Mouse (Mus musculus): ENCODE results near the gene Camkmt. TPM values are rescaled to one million over a fixed set of nuclear protein-coding genes. Genes with fewer than 3 reads are reported as not detected.

Gene Camkmt
- polyA plus RNA-seq, 1 experiment from 2014 or later, result 3.9 TPM

- H3K4me2 ChIP-seq, result peak overlapping the region; percentile 93
- ATAC-seq (ENCODE audit: low read depth) (no peak), DNase-seq (no peak)
- WGBS (ENCODE audit: insufficient replicate concordance), result under 1% methylated on average over 16 of the region's 16 CpGs
- H3K27me3 ChIP-seq, result no peaks in the 10 kb centered on the region
- peak overlapping the region; percentile 94 for H3K4me3 ChIP-seq (replicated peaks)
- H3K9ac ChIP-seq, result peak overlapping the region; percentile 87
- no peaks in the 10 kb centered on the region for H3K9me3 ChIP-seq (replicated peaks)
- H3K4me1 ChIP-seq (replicated peaks), result peaks cover 32% of the 10 kb centered on the region
- peak overlapping the region; percentile 79 for H3K27ac ChIP-seq
- H3K36me3 ChIP-seq, result no peaks in the 10 kb centered on the region
Observed at GRCm38 (mm10) chr17:85089621-85090020, 731 bp upstream of the Camkmt start.

- H3K27ac ChIP-seq, result no peak overlapping the region
- DNase-seq, result no peak
- 0 out of 2 replicates have a peak overlapping the region, but pooled peaks have one; percentile 87 for H3K9ac ChIP-seq
- no peaks in the 10 kb centered on the region for H3K27me3 ChIP-seq
- peaks cover 32% of the 10 kb centered on the region for H3K4me1 ChIP-seq (replicated peaks)
- H3K9me3 ChIP-seq (replicated peaks), result no peaks in the 10 kb centered on the region
- no peak for ATAC-seq (ENCODE audit: low read depth)
- 83% methylated on average over 6 of the region's 6 CpGs for WGBS (ENCODE audit: insufficient replicate concordance)
- H3K36me3 ChIP-seq, result no peaks in the 10 kb centered on the region
- H3K4me2 ChIP-seq, result peak overlapping the region; percentile 93
- peak overlapping the region; percentile 94; the same call in 1 of the 2 replicates for H3K4me3 ChIP-seq (replicated peaks)
Observed at GRCm38 (mm10) chr17:85091762-85092161, 1.4 kb downstream of the Camkmt start.

- H3K9me3 ChIP-seq (replicated peaks), result peaks cover 7% of the 10 kb centered on the region
- 78% methylated on average over 3 of the region's 3 CpGs for WGBS (ENCODE audit: insufficient replicate concordance)
- ATAC-seq (ENCODE audit: low read depth) (no peak), DNase-seq (no peak)
- no peak overlapping the region for H3K9ac ChIP-seq
- H3K27me3 ChIP-seq, result no peaks in the 10 kb centered on the region
- H3K4me3 ChIP-seq (replicated peaks), result no peak overlapping the region
- H3K36me3 ChIP-seq, result peaks cover 22% of the 10 kb centered on the region
- no peak overlapping the region for H3K27ac ChIP-seq
- no peak overlapping the region for H3K4me2 ChIP-seq
- peaks cover 19% of the 10 kb centered on the region for H3K4me1 ChIP-seq (replicated peaks)
Observed at GRCm38 (mm10) chr17:85096396-85096795, 6.0 kb downstream of the Camkmt start.

- Histone ChIP-seq H3K36me3 (peaks cover 22% of the 10 kb centered on the region), H3K27me3 (no peaks in the 10 kb centered on the region), H3K9ac (no peak overlapping the region), H3K4me3 (replicated peaks) (no peak overlapping the region), H3K27ac (peak overlapping the region; percentile 34), H3K9me3 (replicated peaks) (peaks cover 7% of the 10 kb centered on the region), H3K4me1 (replicated peaks) (peaks cover 13% of the 10 kb centered on the region), H3K4me2 (no peak overlapping the region)
- peak; percentile 50 for DNase-seq
- 74% methylated on average over 7 of the region's 7 CpGs for WGBS (ENCODE audit: insufficient replicate concordance)
- peak; percentile 77 for ATAC-seq (ENCODE audit: low read depth)
Observed at GRCm38 (mm10) chr17:85098677-85099323, 8.4 kb downstream of the Camkmt start.

GRCm38 (mm10) chr17:85100232-85100631 lies 9.9 kb downstream of the Camkmt start:
- H3K4me3 ChIP-seq (replicated peaks), result no peak overlapping the region
- DNase-seq (no peak), ATAC-seq (ENCODE audit: low read depth) (no peak)
- H3K4me2 ChIP-seq, result no peak overlapping the region
- H3K9ac ChIP-seq, result no peak overlapping the region
- 84% methylated on average over 3 of the region's 3 CpGs for WGBS (ENCODE audit: insufficient replicate concordance)
- peaks cover 16% of the 10 kb centered on the region for H3K4me1 ChIP-seq (replicated peaks)
- peaks cover 22% of the 10 kb centered on the region for H3K36me3 ChIP-seq
- H3K27ac ChIP-seq, result no peak overlapping the region
- no peaks in the 10 kb centered on the region for H3K27me3 ChIP-seq
- peaks cover 7% of the 10 kb centered on the region for H3K9me3 ChIP-seq (replicated peaks)

- DNase-seq (no peak), ATAC-seq (ENCODE audit: low read depth) (no peak)
- WGBS (ENCODE audit: insufficient replicate concordance), result 81% methylated on average over 7 of the region's 7 CpGs
- Histone ChIP-seq H3K4me2 (no peak overlapping the region), H3K9ac (no peak overlapping the region), H3K27me3 (no peaks in the 10 kb centered on the region), H3K36me3 (peaks cover 22% of the 10 kb centered on the region), H3K4me3 (replicated peaks) (no peak overlapping the region), H3K4me1 (replicated peaks) (peaks cover 16% of the 10 kb centered on the region), H3K9me3 (replicated peaks) (peaks cover 7% of the 10 kb centered on the region), H3K27ac (no peak overlapping the region)
Observed at GRCm38 (mm10) chr17:85101751-85102150, 11.4 kb downstream of the Camkmt start.

GRCm38 (mm10) chr17:85103310-85103709 lies 13.0 kb downstream of the Camkmt start:
- no peak overlapping the region for H3K4me3 ChIP-seq (replicated peaks)
- peaks cover 7% of the 10 kb centered on the region for H3K9me3 ChIP-seq (replicated peaks)
- H3K9ac ChIP-seq, result no peak overlapping the region
- H3K4me1 ChIP-seq (replicated peaks), result peaks cover 16% of the 10 kb centered on the region
- H3K36me3 ChIP-seq, result peaks cover 10% of the 10 kb centered on the region
- H3K27ac ChIP-seq, result no peak overlapping the region
- DNase-seq (peak; percentile 53), ATAC-seq (ENCODE audit: low read depth) (peak; percentile 92)
- H3K4me2 ChIP-seq, result peak overlapping the region; percentile 32; the same call in 1 of the 2 replicates
- WGBS (ENCODE audit: insufficient replicate concordance), result 6% methylated on average over 2 of the region's 2 CpGs
- no peaks in the 10 kb centered on the region for H3K27me3 ChIP-seq

- Histone ChIP-seq H3K36me3 (no peaks in the 10 kb centered on the region), H3K4me1 (replicated peaks) (no peaks in the 10 kb centered on the region), H3K4me2 (no peak overlapping the region), H3K9ac (no peak overlapping the region), H3K27ac (no peak overlapping the region), H3K27me3 (no peaks in the 10 kb centered on the region), H3K9me3 (replicated peaks) (no peaks in the 10 kb centered on the region), H3K4me3 (replicated peaks) (no peak overlapping the region)
- ATAC-seq (ENCODE audit: low read depth) (no peak), DNase-seq (no peak)
- WGBS (ENCODE audit: insufficient replicate concordance), result 81% methylated on average over 1 of the region's 1 CpGs
Observed at GRCm38 (mm10) chr17:85110640-85111039, 20.3 kb downstream of the Camkmt start.

GRCm38 (mm10) chr17:85113441-85113840 lies 23.1 kb downstream of the Camkmt start:
- no peaks in the 10 kb centered on the region for H3K4me1 ChIP-seq (replicated peaks)
- H3K36me3 ChIP-seq, result no peaks in the 10 kb centered on the region
- H3K9ac ChIP-seq, result no peak overlapping the region
- no peak for ATAC-seq (ENCODE audit: low read depth)
- H3K27me3 ChIP-seq, result no peaks in the 10 kb centered on the region
- no peak overlapping the region for H3K27ac ChIP-seq
- no peak for DNase-seq
- H3K4me2 ChIP-seq, result no peak overlapping the region
- 73% methylated on average over 8 of the region's 8 CpGs for WGBS (ENCODE audit: insufficient replicate concordance)
- H3K9me3 ChIP-seq (replicated peaks), result no peaks in the 10 kb centered on the region
- no peak overlapping the region for H3K4me3 ChIP-seq (replicated peaks)

GRCm38 (mm10) chr17:85116643-85117042 lies 26.3 kb downstream of the Camkmt start:
- ATAC-seq (ENCODE audit: low read depth), result no peak
- no peak for DNase-seq
- Histone ChIP-seq H3K4me1 (replicated peaks) (no peaks in the 10 kb centered on the region), H3K9me3 (replicated peaks) (no peaks in the 10 kb centered on the region), H3K27me3 (no peaks in the 10 kb centered on the region), H3K4me2 (no peak overlapping the region), H3K36me3 (no peaks in the 10 kb centered on the region), H3K27ac (no peak overlapping the region), H3K4me3 (replicated peaks) (no peak overlapping the region), H3K9ac (no peak overlapping the region)
- 33% methylated on average over 4 of the region's 4 CpGs for WGBS (ENCODE audit: insufficient replicate concordance)

GRCm38 (mm10) chr17:85138393-85138792 lies 48.0 kb downstream of the Camkmt start:
- no peak overlapping the region for H3K4me2 ChIP-seq
- no peaks in the 10 kb centered on the region for H3K36me3 ChIP-seq
- DNase-seq (no peak), ATAC-seq (ENCODE audit: low read depth) (no peak)
- no peak overlapping the region for H3K27ac ChIP-seq
- WGBS (ENCODE audit: insufficient replicate concordance), result 59% methylated on average over 1 of the region's 1 CpGs
- no peaks in the 10 kb centered on the region for H3K9me3 ChIP-seq (replicated peaks)
- H3K4me3 ChIP-seq (replicated peaks), result no peak overlapping the region
- no peak overlapping the region for H3K9ac ChIP-seq
- no peaks in the 10 kb centered on the region for H3K27me3 ChIP-seq
- no peaks in the 10 kb centered on the region for H3K4me1 ChIP-seq (replicated peaks)

GRCm38 (mm10) chr17:85141621-85142020 lies 51.3 kb downstream of the Camkmt start:
- Histone ChIP-seq H3K4me2 (no peak overlapping the region), H3K36me3 (no peaks in the 10 kb centered on the region), H3K9ac (no peak overlapping the region), H3K4me3 (replicated peaks) (no peak overlapping the region), H3K4me1 (replicated peaks) (no peaks in the 10 kb centered on the region), H3K27me3 (no peaks in the 10 kb centered on the region), H3K9me3 (replicated peaks) (no peaks in the 10 kb centered on the region), H3K27ac (no peak overlapping the region)
- DNase-seq (no peak), ATAC-seq (ENCODE audit: low read depth) (no peak)
- 66% methylated on average over 3 of the region's 3 CpGs for WGBS (ENCODE audit: insufficient replicate concordance)
